14 mouse cellular contexts compared by ENCODE assay signal in the genomic region with DNA sequence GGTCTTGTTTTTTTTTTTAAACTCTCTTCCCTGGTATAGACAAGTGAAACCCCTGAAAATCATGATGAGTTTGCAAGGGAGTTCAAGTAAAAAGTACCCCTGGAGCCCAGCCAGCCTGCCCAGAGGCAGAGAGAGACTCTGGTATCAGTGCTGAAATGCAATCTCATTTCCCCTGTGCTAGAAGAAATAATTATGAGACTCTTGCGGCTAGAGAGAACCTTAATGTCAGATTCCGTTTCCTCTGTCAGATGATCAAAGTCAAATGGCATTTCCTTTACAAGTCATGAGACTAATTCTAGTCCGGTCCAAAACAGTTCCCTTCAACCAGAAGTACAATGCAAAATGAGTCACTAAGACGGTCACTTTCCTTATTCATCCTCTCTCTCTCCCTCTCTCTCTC. TPM values are rescaled to one million over a fixed set of nuclear protein-coding genes. Genes with fewer than 3 reads are reported as not detected.
A peak's percentile ranks its signal among the peaks of the same experiment; 100 is the strongest.
DNase-seq lines count a peak whose midpoint lies in the region; ATAC-seq and TF ChIP-seq lines count a peak whose summit lies in the region.
"Had no signal": no experiment of that assay in that cellular context is flagged by ENCODE, and none has a peak within 500 bp of the region (broad histone marks: within the 10 kb centered on the region; RNA-seq: fewer than 3 reads in every experiment).

No protein-coding gene starts in this region.

- no peak for TF ChIP-seq POLR2A in kidney, adult 2 months (IDR thresholded peaks at IDR 0.05; ENCODE audit: low read depth, low read length)

- no peak overlapping the region for H3K4me2 ChIP-seq in kidney, embryonic 15.5 days
- no peak overlapping the region for H3K4me2 ChIP-seq in heart, embryonic 13.5 days
- no peak overlapping the region for H3K4me2 ChIP-seq in forebrain, embryonic 16.5 days (ENCODE audit: low read length)
- H3K4me2 ChIP-seq: forebrain, embryonic 15.5 days; limb, embryonic 13.5 days had no signal

- no peak overlapping the region for H3K9ac ChIP-seq in kidney, embryonic 15.5 days
- H3K9ac ChIP-seq in heart, embryonic 13.5 days = no peak overlapping the region
- H3K9ac ChIP-seq in forebrain, embryonic 16.5 days (replicated peaks; ENCODE audit: low read depth, low read length) = no peak overlapping the region
- H3K9ac ChIP-seq: forebrain, embryonic 15.5 days; limb, embryonic 13.5 days had no signal

- H3K4me1 ChIP-seq in kidney, adult 2 months (ENCODE audit: control insufficient read depth, insufficient read depth, low read length) = 0 out of 2 replicates have a peak, but pooled peaks cover 1% of the 10 kb centered on the region
- H3K4me1 ChIP-seq in kidney, embryonic 15.5 days = no peaks in the 10 kb centered on the region; the same call in 1 of the 2 replicates
- H3K4me1 ChIP-seq in heart, embryonic 13.5 days = peaks cover 31% of the 10 kb centered on the region
- H3K4me1 ChIP-seq in forebrain, embryonic 16.5 days (replicated peaks; ENCODE audit: control insufficient read depth, insufficient read depth, low read length) = no peaks in the 10 kb centered on the region
- H3K4me1 ChIP-seq: forebrain, embryonic 15.5 days had no signal

- 37% methylated on average over 4 of the region's 4 CpGs for WGBS in kidney, adult 2 months
- WGBS in kidney, embryonic 15.5 days = 21% methylated on average over 4 of the region's 4 CpGs
- WGBS in heart, embryonic 13.5 days = 32% methylated on average over 4 of the region's 4 CpGs
- WGBS in forebrain, embryonic 16.5 days = 77% methylated on average over 4 of the region's 4 CpGs

- no peaks in the 10 kb centered on the region for H3K36me3 ChIP-seq in kidney, adult 2 months (ENCODE audit: control insufficient read depth, insufficient read depth, low read length)
- H3K36me3 ChIP-seq in kidney, embryonic 15.5 days = peaks cover 23% of the 10 kb centered on the region; the same call in 1 of the 2 replicates
- H3K36me3 ChIP-seq in heart, embryonic 13.5 days = peaks cover 28% of the 10 kb centered on the region
- peaks cover 4% of the 10 kb centered on the region; the same call in 1 of the 2 replicates for H3K36me3 ChIP-seq in forebrain, embryonic 16.5 days (ENCODE audit: control insufficient read depth, insufficient read depth)

- peak; percentile 69 for DNase-seq in kidney, adult 2 months
- peak; percentile 78 for DNase-seq in Muller cell, postnatal 12 days (ENCODE audit: inconsistent ontology term)
- peak; percentile 15 to 33 for DNase-seq in lung, postnatal 4 days
- no peak for DNase-seq in right cerebral cortex, postnatal 10 days (ENCODE audit: low spot score in 2 of 2)
- no peak for DNase-seq in thymus, postnatal 10 days (ENCODE audit: low spot score in 2 of 2)
- DNase-seq: cerebellum, postnatal 10 days; retina, postnatal 1 day had no signal

- H3K4me3 ChIP-seq in kidney, adult 2 months (ENCODE audit: insufficient read depth, low read depth, low read length) = no peak overlapping the region
- no peak overlapping the region for H3K4me3 ChIP-seq in kidney, embryonic 15.5 days (replicated peaks)
- no peak overlapping the region for H3K4me3 ChIP-seq in heart, embryonic 13.5 days
- H3K4me3 ChIP-seq in forebrain, embryonic 16.5 days (replicated peaks; ENCODE audit: low read length) = no peak overlapping the region
- H3K4me3 ChIP-seq: forebrain, embryonic 15.5 days; limb, embryonic 13.5 days had no signal

- H3K27ac ChIP-seq in kidney, adult 2 months (ENCODE audit: insufficient read depth, low read depth, low read length) = peak overlapping the region; percentile 8; the same call in 1 of the 2 replicates
- no peak overlapping the region for H3K27ac ChIP-seq in kidney, embryonic 15.5 days
- H3K27ac ChIP-seq in heart, embryonic 13.5 days (replicated peaks) = peak overlapping the region; percentile 59
- no peak overlapping the region for H3K27ac ChIP-seq in forebrain, embryonic 16.5 days (ENCODE audit: low read length)
- H3K27ac ChIP-seq: forebrain, embryonic 15.5 days; limb, embryonic 13.5 days had no signal

- no peaks in the 10 kb centered on the region for H3K9me3 ChIP-seq in kidney, embryonic 15.5 days (replicated peaks)
- H3K9me3 ChIP-seq in heart, embryonic 13.5 days = no peaks in the 10 kb centered on the region
- H3K9me3 ChIP-seq in forebrain, embryonic 16.5 days (ENCODE audit: control insufficient read depth, low read length) = no peaks in the 10 kb centered on the region
- H3K9me3 ChIP-seq: forebrain, embryonic 15.5 days; limb, embryonic 13.5 days had no signal

- ATAC-seq in kidney, embryonic 15.5 days (replicated peaks; ENCODE audit: low FRiP score) = no peak
- no peak for ATAC-seq in heart, embryonic 13.5 days (ENCODE audit: extremely low read depth, insufficient number of reproducible peaks, low FRiP score, low TSS enrichment)
- ATAC-seq in forebrain, embryonic 16.5 days = no peak
- ATAC-seq: forebrain, embryonic 15.5 days; intestine, postnatal 0 days; midbrain, embryonic 16.5 days had no signal

- H3K27me3 ChIP-seq in kidney, adult 2 months (replicated peaks; ENCODE audit: control insufficient read depth, insufficient read depth, low read length) = no peaks in the 10 kb centered on the region
- H3K27me3 ChIP-seq in kidney, embryonic 15.5 days = no peaks in the 10 kb centered on the region
- no peaks in the 10 kb centered on the region for H3K27me3 ChIP-seq in heart, embryonic 13.5 days (replicated peaks)
- no peaks in the 10 kb centered on the region for H3K27me3 ChIP-seq in forebrain, embryonic 16.5 days (replicated peaks; ENCODE audit: control insufficient read depth, insufficient read depth, low read length)
- H3K27me3 ChIP-seq: forebrain, embryonic 15.5 days; limb, embryonic 13.5 days had no signal

- TF ChIP-seq CTCF in kidney, adult 2 months (conservative IDR thresholded peaks at IDR 0.05; ENCODE audit: insufficient read depth, insufficient read length, low read depth, low read length) = no peak

RNA-seq across cellular contexts. Expression of a gene that starts 56.0 kb away (rescaled TPM):
- 15.3 and 21.0 TPM in 2 replicates for polyA plus RNA-seq in kidney, adult 2 months (2012; rRNA removed)
- polyA plus RNA-seq in kidney, embryonic 15.5 days (2015; fragmentation: Nextera tagmentation; extraction: Ambion mirVana) = 1.0 TPM in 2 replicates
- not detected in 2 replicates for polyA plus RNA-seq in heart, embryonic 13.5 days (2015; fragmentation: Nextera tagmentation; extraction: Ambion mirVana)
- not detected in 2 replicates for polyA plus RNA-seq in forebrain, embryonic 16.5 days (2015; fragmentation: Nextera tagmentation; extraction: Ambion mirVana)
- polyA plus RNA-seq: forebrain, embryonic 15.5 days; limb, embryonic 13.5 days had no signal

Comparison
In these comparisons a context has a peak if more than half of its experiments do, and no peak if none do; other contexts are left out.
1. H3K27ac ChIP-seq: peak in kidney, adult 2 months (single experiment) and heart, embryonic 13.5 days (single experiment); none in kidney, embryonic 15.5 days (single experiment) and forebrain, embryonic 16.5 days (single experiment).
2. DNase-seq: peak in kidney, adult 2 months (single experiment), Muller cell, postnatal 12 days (single experiment) and lung, postnatal 4 days (2 of 2); none in right cerebral cortex, postnatal 10 days (0 of 2) and thymus, postnatal 10 days (0 of 2).